Mouse (Mus musculus): ENCODE measurements at regions not wholly inside any gene's neighbourhood (a gene's known extent, or its start where the extent isn't known, plus 50 kb on each side); places are given as distances from the start of the nearest gene placed in this dataset.

- no peak for TF ChIP-seq GATA1 (IDR thresholded peaks at IDR 0.05; ENCODE audit: low read length)
Observed at GRCm38 (mm10) chr9:113457169-113457850, 250.7 kb downstream of the Pdcd6ip start.

GRCm38 (mm10) chr9:113455577-113455976 lies 252.5 kb downstream of the Pdcd6ip start:
- no peak for TF ChIP-seq GATA1 (IDR thresholded peaks at IDR 0.05; ENCODE audit: low read length)

- TF ChIP-seq GATA1 (IDR thresholded peaks at IDR 0.05; ENCODE audit: low read length): no peak
Observed at GRCm38 (mm10) chr9:113453231-113453630, 254.8 kb downstream of the Pdcd6ip start.

GRCm38 (mm10) chr9:113441770-113442411 lies 266.2 kb downstream of the Pdcd6ip start:
- TF ChIP-seq GATA1 (IDR thresholded peaks at IDR 0.05; ENCODE audit: low read length): no peak

- TF ChIP-seq GATA1 (IDR thresholded peaks at IDR 0.05; ENCODE audit: low read length): no peak
Observed at GRCm38 (mm10) chr9:113438394-113438793, 269.7 kb downstream of the Pdcd6ip start.

GRCm38 (mm10) chr9:113435921-113436320 lies 272.1 kb downstream of the Pdcd6ip start:
- TF ChIP-seq GATA1 (IDR thresholded peaks at IDR 0.05; ENCODE audit: low read length): no peak

GRCm38 (mm10) chr9:113433424-113433823 lies 274.6 kb downstream of the Pdcd6ip start:
- TF ChIP-seq GATA1 (IDR thresholded peaks at IDR 0.05; ENCODE audit: low read length): no peak

- no peak for TF ChIP-seq GATA1 (IDR thresholded peaks at IDR 0.05; ENCODE audit: low read length)
Observed at GRCm38 (mm10) chr9:113432601-113433179, 275.4 kb downstream of the Pdcd6ip start.

GRCm38 (mm10) chr9:113430411-113430810 lies 277.6 kb downstream of the Pdcd6ip start:
- no peak for TF ChIP-seq GATA1 (IDR thresholded peaks at IDR 0.05; ENCODE audit: low read length)

GRCm38 (mm10) chr9:113427281-113427680 lies 280.8 kb downstream of the Pdcd6ip start:
- TF ChIP-seq GATA1 (IDR thresholded peaks at IDR 0.05; ENCODE audit: low read length): no peak

GRCm38 (mm10) chr9:113426324-113426723 lies 281.7 kb downstream of the Pdcd6ip start:
- no peak for TF ChIP-seq GATA1 (IDR thresholded peaks at IDR 0.05; ENCODE audit: low read length)

GRCm38 (mm10) chr9:113421645-113422044 lies 286.4 kb downstream of the Pdcd6ip start:
- TF ChIP-seq GATA1 (IDR thresholded peaks at IDR 0.05; ENCODE audit: low read length): no peak

- TF ChIP-seq GATA1 (IDR thresholded peaks at IDR 0.05; ENCODE audit: low read length): no peak
Observed at GRCm38 (mm10) chr9:113421121-113421520, 286.9 kb downstream of the Pdcd6ip start.

- TF ChIP-seq GATA1 (IDR thresholded peaks at IDR 0.05; ENCODE audit: low read length): no peak
Observed at GRCm38 (mm10) chr9:113419801-113420200, 288.3 kb downstream of the Pdcd6ip start.

GRCm38 (mm10) chr9:113417106-113417505 lies 291.0 kb downstream of the Pdcd6ip start:
- TF ChIP-seq GATA1 (IDR thresholded peaks at IDR 0.05; ENCODE audit: low read length): no peak

- no peak for TF ChIP-seq GATA1 (IDR thresholded peaks at IDR 0.05; ENCODE audit: low read length)
Observed at GRCm38 (mm10) chr9:113415511-113415931, 292.5 kb downstream of the Pdcd6ip start.

- no peak for TF ChIP-seq GATA1 (IDR thresholded peaks at IDR 0.05; ENCODE audit: low read length)
Observed at GRCm38 (mm10) chr9:113414690-113415089, 293.4 kb downstream of the Pdcd6ip start.

All from G1E-ER4 (cell line).